8 mouse cellular contexts compared by ENCODE assay signal in the genomic region with DNA sequence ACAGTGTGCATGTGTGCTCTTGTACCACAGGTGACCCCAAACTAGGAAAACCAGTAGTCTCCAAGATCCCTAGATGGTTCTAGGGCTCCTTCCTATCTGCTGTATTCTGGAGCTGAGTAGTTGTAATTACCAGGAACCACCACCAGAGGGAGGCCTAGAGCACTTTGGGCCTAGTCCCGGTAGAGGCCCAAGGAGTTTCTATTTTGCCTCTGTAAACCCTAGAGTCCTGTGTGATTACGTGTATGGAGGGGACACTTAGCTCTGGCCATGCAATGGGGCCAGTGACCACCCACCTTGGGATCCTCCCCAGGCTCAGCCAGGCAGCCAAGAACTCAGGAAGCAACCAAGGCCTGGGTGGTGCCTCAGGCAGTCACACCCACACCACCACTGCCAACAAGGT. TPM values are rescaled to one million over a fixed set of nuclear protein-coding genes. Genes with fewer than 3 reads are reported as not detected.
DNase-seq lines count a peak whose midpoint lies in the region; ATAC-seq and TF ChIP-seq lines count a peak whose summit lies in the region.

No protein-coding gene starts in this region.

- H3K9me3 ChIP-seq in liver, embryonic 11.5 days (ENCODE audit: control insufficient read depth, low read length) = no peaks in the 10 kb centered on the region
- no peaks in the 10 kb centered on the region for H3K9me3 ChIP-seq in stomach, embryonic 15.5 days

- no peak overlapping the region for H3K27ac ChIP-seq in liver, embryonic 11.5 days (ENCODE audit: low read depth, low read length)
- H3K27ac ChIP-seq in stomach, embryonic 15.5 days = no peak overlapping the region

- no peak overlapping the region for H3ac ChIP-seq in myocyte (ENCODE audit: control insufficient read depth, insufficient read length)

- H3K9ac ChIP-seq in liver, embryonic 11.5 days (ENCODE audit: low read depth, low read length) = no peak overlapping the region
- H3K9ac ChIP-seq in stomach, embryonic 15.5 days = no peak overlapping the region

- H3K27me3 ChIP-seq in liver, embryonic 11.5 days (replicated peaks; ENCODE audit: control insufficient read depth, insufficient read depth, low read length) = no peaks in the 10 kb centered on the region
- H3K27me3 ChIP-seq in myocyte (ENCODE audit: control insufficient read depth, insufficient read depth, insufficient read length) = no peaks in the 10 kb centered on the region
- no peaks in the 10 kb centered on the region for H3K27me3 ChIP-seq in stomach, embryonic 15.5 days (replicated peaks)

- intact Hi-C loops in gastrocnemius, postnatal 14 days (cut with DNase I; ENCODE audit: low total_unique reads) = no loop called here

- H3K36me3 ChIP-seq in liver, embryonic 11.5 days (ENCODE audit: control insufficient read depth, insufficient read depth, low read length) = peaks cover 37% of the 10 kb centered on the region
- peaks cover 13% of the 10 kb centered on the region for H3K36me3 ChIP-seq in myocyte (ENCODE audit: control insufficient read depth, insufficient read depth)
- peaks cover 40% of the 10 kb centered on the region for H3K36me3 ChIP-seq in stomach, embryonic 15.5 days

- H3K4me2 ChIP-seq in liver, embryonic 11.5 days = peak overlapping the region; percentile 31; the same call in 1 of the 2 replicates
- peak overlapping the region; percentile 51 for H3K4me2 ChIP-seq in myocyte (ENCODE audit: low read depth)
- no peak overlapping the region for H3K4me2 ChIP-seq in stomach, embryonic 15.5 days

- 11% methylated on average over 2 of the region's 2 CpGs for WGBS in liver, embryonic 11.5 days
- 5% methylated on average over 2 of the region's 2 CpGs for WGBS in stomach, embryonic 15.5 days

- no peak overlapping the region for H3K4me3 ChIP-seq in liver, embryonic 11.5 days (ENCODE audit: low read depth, low read length)
- H3K4me3 ChIP-seq in myocyte = no peak overlapping the region
- H3K4me3 ChIP-seq in stomach, embryonic 15.5 days (replicated peaks) = no peak overlapping the region

- peaks cover 24% of the 10 kb centered on the region for H3K4me1 ChIP-seq in liver, embryonic 11.5 days (replicated peaks; ENCODE audit: control insufficient read depth, insufficient read depth, low read length)
- peaks cover 32% of the 10 kb centered on the region for H3K4me1 ChIP-seq in stomach, embryonic 15.5 days

- peak; percentile 49 for ATAC-seq in common myeloid progenitor, adult 5-6 weeks (replicated peaks; ENCODE audit: low read depth, poor library complexity, severe bottlenecking)
- ATAC-seq in liver, embryonic 11.5 days (replicated peaks; ENCODE audit: low FRiP score) = no peak; the same call in 1 of the 2 replicates
- 0 out of 2 replicates have a peak, but pooled peaks have one; percentile 3 for ATAC-seq in stomach, embryonic 15.5 days (ENCODE audit: insufficient read depth, low FRiP score, low read depth)

- TF ChIP-seq POLR2A in myocyte (IDR thresholded peaks at IDR 0.05; ENCODE audit: insufficient read length, low read depth) = no peak

- no peaks in the 10 kb centered on the region for H3K79me2 ChIP-seq in myocyte (ENCODE audit: control insufficient read depth, insufficient read depth)

- DNase-seq in urinary bladder, postnatal 14 days (ENCODE audit: low spot score) = peak; percentile 86
- DNase-seq in urinary bladder, postnatal 10 days (ENCODE audit: low spot score) = no peak
- DNase-seq in gastrocnemius, postnatal 14 days = peak; percentile 76
- peak; percentile 82 for DNase-seq in kidney, adult 18-20 months
- peak; percentile 78 for DNase-seq in liver, embryonic 11.5 days (ENCODE audit: low spot score)

TF ChIP-seq in myocyte, 11 proteins besides CTCF, POLR2A, EP300 and RAD21:
- TF ChIP-seq USF1 (IDR thresholded peaks at IDR 0.05; ENCODE audit: low read depth) = no peak
- no peak for TF ChIP-seq CEBPB (IDR thresholded peaks at IDR 0.05; ENCODE audit: insufficient read depth, poor library complexity, severe bottlenecking)
- TF ChIP-seq REST (IDR thresholded peaks at IDR 0.05; ENCODE audit: insufficient read depth, insufficient read length) = no peak
- TF ChIP-seq SRF (IDR thresholded peaks at IDR 0.05; ENCODE audit: control insufficient read depth, insufficient read length, low read depth) = no peak
- no peak for TF ChIP-seq MAX (IDR thresholded peaks at IDR 0.05; ENCODE audit: low read depth)

RNA-seq across cellular contexts. Expression of a gene that starts 3.7 kb away (rescaled TPM):
- 17.4 and 33.3 TPM in 2 replicates for total RNA-seq in common myeloid progenitor, adult 5-6 weeks (2017)
- total RNA-seq in gastrocnemius, postnatal 14 days (2021) = 1 to 10 TPM; 3.3 to 3.6 TPM
- 69.4 and 70.3 TPM in 2 replicates for polyA plus RNA-seq in liver, embryonic 11.5 days (2014; fragmentation: Nextera tagmentation; extraction: Ambion mirVana)
- 11.1 TPM for polyA plus RNA-seq in myocyte (2012; fragmentation: generic; extraction: Trizol)
- polyA plus RNA-seq in stomach, embryonic 15.5 days (2015; fragmentation: Nextera tagmentation; extraction: Ambion mirVana) = 34.8 and 36.9 TPM in 2 replicates

RNA-seq across cellular contexts. Expression of a gene that starts 3.8 kb away (rescaled TPM):
- total RNA-seq in common myeloid progenitor, adult 5-6 weeks (2017) = 2.7 TPM in 1 of 2 replicates, not detected in the other
- not detected for total RNA-seq in gastrocnemius, postnatal 14 days (2021)
- 0.55 and 0.99 TPM in 2 replicates for polyA plus RNA-seq in liver, embryonic 11.5 days (2014; fragmentation: Nextera tagmentation; extraction: Ambion mirVana)
- 0.04 TPM for polyA plus RNA-seq in myocyte (2012; fragmentation: generic; extraction: Trizol)
- polyA plus RNA-seq in stomach, embryonic 15.5 days (2015; fragmentation: Nextera tagmentation; extraction: Ambion mirVana) = 0.42 and 0.52 TPM in 2 replicates

RNA-seq across cellular contexts. Expression of a gene that starts 10.5 kb away (rescaled TPM):
- 4.1 and 9.2 TPM in 2 replicates for total RNA-seq in common myeloid progenitor, adult 5-6 weeks (2017)
- 1 to 10 TPM; 4.8 to 6.8 TPM for total RNA-seq in gastrocnemius, postnatal 14 days (2021)
- polyA plus RNA-seq in liver, embryonic 11.5 days (2014; fragmentation: Nextera tagmentation; extraction: Ambion mirVana) = 23.7 and 23.8 TPM in 2 replicates
- polyA plus RNA-seq in myocyte (2012; fragmentation: generic; extraction: Trizol) = 33.1 TPM
- 11.8 and 12.8 TPM in 2 replicates for polyA plus RNA-seq in stomach, embryonic 15.5 days (2015; fragmentation: Nextera tagmentation; extraction: Ambion mirVana)

RNA-seq across cellular contexts. Expression of a gene that starts 23.3 kb away (rescaled TPM):
- total RNA-seq in common myeloid progenitor, adult 5-6 weeks (2017) = 322 and 335 TPM in 2 replicates
- 100 to 1,000 TPM; 398 to 459 TPM for total RNA-seq in gastrocnemius, postnatal 14 days (2021)
- 761 and 837 TPM in 2 replicates for polyA plus RNA-seq in liver, embryonic 11.5 days (2014; fragmentation: Nextera tagmentation; extraction: Ambion mirVana)
- polyA plus RNA-seq in myocyte (2012; fragmentation: generic; extraction: Trizol) = 13,722 TPM
- 1,300 and 1,476 TPM in 2 replicates for polyA plus RNA-seq in stomach, embryonic 15.5 days (2015; fragmentation: Nextera tagmentation; extraction: Ambion mirVana)

RNA-seq across cellular contexts. Expression of a gene that starts 26.3 kb away (rescaled TPM):
- 9.3 and 19.5 TPM in 2 replicates for total RNA-seq in common myeloid progenitor, adult 5-6 weeks (2017)
- 10 to 100 TPM; 28.0 to 28.2 TPM for total RNA-seq in gastrocnemius, postnatal 14 days (2021)
- polyA plus RNA-seq in liver, embryonic 11.5 days (2014; fragmentation: Nextera tagmentation; extraction: Ambion mirVana) = 40.8 and 43.0 TPM in 2 replicates
- polyA plus RNA-seq in myocyte (2012; fragmentation: generic; extraction: Trizol) = 89.3 TPM
- 47.1 TPM in 2 replicates for polyA plus RNA-seq in stomach, embryonic 15.5 days (2015; fragmentation: Nextera tagmentation; extraction: Ambion mirVana)
